Mouse (Mus musculus) liver, postnatal 0 days (tissue): ENCODE results near the gene Cdk8.

Experiments
- CTCF ChIP-seq: sonication (generic); IDR thresholded peaks from 2 replicates; pipeline ENCODE4 v1.5.1; 2016; ENCODE audit warnings: antibody characterized with exemption, low read depth
- EP300 ChIP-seq: IDR thresholded peaks from 2 replicates; pipeline ENCODE4 v1.6.1; 2016; ENCODE audit warnings: antibody characterized with exemption, low read depth, mild to moderate bottlenecking

DNA sequence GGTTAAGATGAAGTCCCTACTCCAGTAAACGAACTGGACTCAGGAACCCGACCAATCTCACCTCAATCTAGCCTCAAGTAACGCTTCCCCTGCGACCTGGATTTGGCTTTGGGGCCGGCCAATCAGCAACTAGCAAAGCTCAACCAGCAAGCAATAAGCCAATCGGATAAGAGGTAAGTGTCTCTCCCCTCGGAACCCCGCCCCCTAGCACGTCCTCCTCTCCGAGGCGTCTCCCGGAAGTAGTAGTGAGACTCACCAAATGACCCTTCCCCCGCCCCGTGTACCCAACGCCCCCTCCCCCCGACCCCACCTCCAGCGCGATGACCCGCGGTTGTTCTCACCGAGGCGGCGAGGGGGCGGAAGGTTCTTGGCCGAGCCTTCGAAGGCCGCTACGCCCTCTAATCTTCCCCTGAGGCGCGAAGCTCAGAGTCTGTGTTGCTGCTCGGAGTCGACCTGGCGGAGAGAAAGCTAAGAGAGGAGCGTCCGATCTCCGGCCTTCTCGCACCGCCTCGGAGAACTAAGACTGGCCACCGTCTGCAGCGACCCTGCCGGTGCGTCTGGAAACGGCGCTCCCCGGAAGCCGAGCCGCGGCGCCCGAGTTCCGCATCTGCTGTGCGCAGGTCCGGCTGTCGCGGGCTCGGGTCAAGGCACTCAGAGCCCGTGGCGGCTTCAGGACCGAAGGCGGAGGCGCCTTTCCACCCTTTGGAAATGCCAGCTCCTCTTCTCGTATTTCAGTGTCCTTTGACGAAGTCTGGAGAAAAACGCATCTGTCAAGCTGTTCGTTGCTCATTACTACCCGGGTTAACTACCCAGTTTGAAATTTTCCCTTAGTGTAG lies 9.9 kb upstream of the Cdk8 start, which contains the start of gene Rnf6:
- TF ChIP-seq CTCF (peak; percentile 49), EP300 (0 out of 2 replicates have a peak, but pooled peaks have one; percentile 48)
